Mouse (Mus musculus) heart, postnatal 36 days (tissue): ENCODE data around the gene BC034090. TPM values are rescaled to one million over a fixed set of nuclear protein-coding genes. Genes with fewer than 3 reads are reported as not detected.
"Not testable (repeated sequence)": the region's sequence is repeated elsewhere in the genome, so short reads cannot be mapped to it uniquely, and the experiment has no call there.

Source experiments
- DNase-seq, 2 experiments: peaks; one replicate each; pipeline ENCODE4 v3.0.0; 2021 to 2022
- intact Hi-C: fragments of 180-260 bp; cut with DNase I; formaldehyde crosslinking; loops from one replicate; pipeline ENCODE4 v1.15.1; 2025
- total RNA-seq, 2 experiments: library from RNA; stranded (reverse); gene quantifications; 2 replicates each; pipeline ENCODE4 v1.2.3; 2021

The BC034090 gene
- total RNA-seq, 2 experiments from 2014 or later = 32.0 to 34.3 TPM

DNA sequence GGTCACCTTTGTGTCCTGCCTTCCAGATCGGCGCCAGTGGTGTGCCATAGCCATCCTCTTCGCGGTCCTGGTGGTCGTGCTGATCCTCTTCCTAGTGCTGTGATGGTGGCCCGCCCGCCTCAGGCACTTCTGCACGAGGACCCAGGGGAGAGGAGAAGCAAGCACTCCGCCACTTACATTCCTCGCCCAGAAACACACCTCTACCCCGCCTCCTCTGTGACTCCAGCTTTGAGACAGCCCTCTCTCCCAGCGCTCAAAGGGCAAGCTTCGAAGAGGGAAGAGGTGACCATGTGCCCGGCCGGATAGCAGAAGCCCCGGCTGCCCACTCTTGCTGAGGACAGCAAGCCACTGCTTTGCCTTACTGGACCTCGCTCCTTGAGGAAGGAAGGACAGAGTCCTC, 42.3 kb downstream of the BC034090 start:
- intact Hi-C loops = loop anchor here (5.0 kb wide), 1 partner anchor 40 kb away; no protein-coding TSS in a partner anchor
- no peak for DNase-seq

DNA sequence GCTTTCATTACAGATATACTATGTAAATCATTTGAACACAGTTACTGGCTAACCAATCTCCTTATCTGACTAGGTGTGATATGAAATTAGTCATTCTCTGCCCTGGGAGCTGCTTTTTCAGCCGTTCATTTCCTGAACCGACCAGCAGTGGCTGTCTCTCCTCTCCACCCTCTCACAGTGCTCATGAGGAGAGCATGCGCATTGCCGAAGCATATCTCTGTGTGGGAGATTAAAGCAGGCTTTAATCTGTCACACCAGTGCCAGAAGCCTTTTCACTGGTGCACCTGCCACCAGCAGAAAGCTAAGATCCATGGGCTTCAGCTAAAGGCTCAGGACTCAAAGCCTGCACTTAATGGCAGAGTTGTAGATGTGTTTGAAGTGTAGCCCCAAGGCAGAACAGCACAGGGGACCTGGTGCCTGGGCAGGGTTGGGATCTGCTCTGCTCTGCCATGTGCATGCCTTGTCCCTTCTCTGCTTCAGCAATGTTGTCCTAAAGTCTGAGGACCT, 42.8 kb downstream of the BC034090 start:
- intact Hi-C loops = loop anchor here (5.0 kb wide), 1 partner anchor 39 kb away; no protein-coding TSS in a partner anchor

DNA sequence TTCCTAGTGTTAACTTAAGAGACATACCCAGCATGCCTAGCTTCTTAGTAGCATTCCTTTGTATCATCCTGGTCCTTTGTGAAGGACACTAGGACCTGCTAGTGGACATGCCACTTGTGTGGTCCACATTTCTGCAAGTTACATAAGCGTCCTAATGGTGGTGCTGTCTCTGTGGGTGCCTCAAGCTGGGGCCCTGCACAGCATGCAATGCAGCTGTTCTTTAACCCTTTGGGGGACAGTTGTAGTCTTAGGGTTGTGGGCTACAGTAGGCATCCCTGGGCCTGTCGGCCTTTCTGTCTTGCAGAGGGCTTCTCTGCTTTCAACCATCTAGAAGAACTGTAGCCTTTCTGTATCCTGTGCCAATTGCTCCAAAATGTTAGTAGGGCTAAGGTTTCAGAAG, 43.3 kb downstream of the BC034090 start:
- intact Hi-C loops = loop anchor here (5.0 kb wide), 1 partner anchor 39 kb away; no protein-coding TSS in a partner anchor

More for the DNA sequence above, 42.8 kb downstream of the BC034090 start:
- DNase-seq = no peak

DNA sequence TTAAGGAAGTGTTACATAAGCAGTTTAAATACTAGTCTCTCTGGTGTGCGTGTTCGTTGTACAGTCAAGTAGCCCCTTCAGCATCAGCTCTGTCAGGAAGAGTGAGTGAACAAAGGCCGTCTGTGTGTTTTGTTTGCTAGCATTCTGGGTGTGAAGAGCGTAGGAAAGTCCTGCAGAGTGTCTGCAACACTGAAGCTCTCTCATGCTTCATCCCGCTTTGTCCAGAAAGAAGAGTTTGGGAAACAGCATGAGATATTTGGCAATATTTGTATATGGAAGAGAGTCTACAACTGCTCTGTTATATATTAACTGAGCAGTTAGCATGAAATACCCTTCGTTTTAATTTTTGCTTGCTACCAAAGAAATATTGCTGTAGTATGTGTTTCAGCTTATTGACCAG, 44.7 kb downstream of the BC034090 start:
- intact Hi-C loops = no loop called here
- no peak for DNase-seq

More for the DNA sequence above, 43.3 kb downstream of the BC034090 start:
- no peak for DNase-seq

DNA sequence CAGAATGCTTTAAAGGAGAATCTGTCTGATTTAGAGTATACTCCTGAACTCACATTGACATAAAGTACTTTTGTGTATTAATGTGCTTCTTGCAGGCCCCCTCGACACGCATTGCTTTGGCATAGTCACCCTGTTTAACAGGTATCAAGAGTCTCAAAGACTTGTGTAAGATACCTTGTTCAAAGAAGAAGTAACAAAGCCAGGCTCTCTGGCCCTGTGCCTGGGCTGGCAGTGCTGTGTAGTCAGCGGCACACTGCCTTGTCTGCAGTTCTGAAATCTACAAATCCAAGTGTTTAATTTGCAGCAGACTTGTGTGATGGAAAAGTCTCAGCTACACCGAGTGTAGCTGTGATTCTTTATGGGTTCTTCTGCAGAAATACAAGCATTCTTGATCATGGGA, 47.6 kb downstream of the BC034090 start:
- DNase-seq = no peak
- intact Hi-C loops = no loop called here

DNA sequence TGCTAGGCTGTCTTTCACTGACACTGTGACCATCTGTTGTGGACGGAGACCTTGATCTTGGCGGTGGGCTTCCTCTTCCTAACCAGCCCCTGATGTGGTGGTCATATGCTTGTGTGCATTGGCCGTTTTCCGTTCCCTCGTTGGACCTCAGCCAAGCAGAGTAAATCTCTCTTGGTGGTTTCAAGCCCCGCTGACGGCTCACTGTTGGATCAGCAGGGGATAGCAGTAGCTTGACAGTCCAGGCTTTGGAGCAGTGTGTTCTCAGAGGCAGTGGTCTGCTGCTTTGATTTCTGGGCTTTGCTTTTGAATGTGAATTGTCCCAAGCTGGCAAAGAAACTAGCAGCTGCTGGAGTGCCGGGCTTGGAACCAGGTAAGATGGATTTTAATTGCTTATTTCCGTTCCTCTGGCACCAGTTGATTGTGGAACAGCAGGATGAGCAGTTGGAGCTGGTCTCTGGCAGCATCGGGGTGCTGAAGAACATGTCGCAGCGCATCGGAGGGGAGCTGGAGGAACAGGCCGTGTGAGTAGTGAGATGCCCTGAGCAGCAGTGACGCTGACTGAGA, 51.4 kb downstream of the BC034090 start:
- intact Hi-C loops = no loop called here

DNA sequence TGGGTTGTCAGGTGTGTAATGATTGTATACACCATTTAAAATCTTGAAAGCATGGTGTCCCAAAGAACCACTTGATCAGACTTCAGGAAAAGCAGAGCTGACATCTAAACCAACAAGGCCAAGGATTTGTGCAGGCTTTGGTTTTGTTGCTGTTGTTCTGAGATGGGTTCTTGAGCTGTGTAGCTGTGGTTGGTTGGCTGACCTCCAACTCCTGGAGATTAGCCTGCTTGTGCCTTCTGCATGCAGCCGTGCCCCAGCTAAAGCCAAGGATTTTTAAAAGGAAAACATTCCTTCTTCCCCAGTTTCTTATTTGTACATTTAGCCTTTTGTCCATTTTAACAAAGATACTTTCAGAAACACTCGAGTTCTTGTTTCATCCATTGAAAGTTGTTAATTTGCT, 52.6 kb downstream of the BC034090 start:
- DNase-seq = no peak
- intact Hi-C loops = no loop called here

More for the DNA sequence above, 51.4 kb downstream of the BC034090 start:
- DNase-seq = no peak

DNA sequence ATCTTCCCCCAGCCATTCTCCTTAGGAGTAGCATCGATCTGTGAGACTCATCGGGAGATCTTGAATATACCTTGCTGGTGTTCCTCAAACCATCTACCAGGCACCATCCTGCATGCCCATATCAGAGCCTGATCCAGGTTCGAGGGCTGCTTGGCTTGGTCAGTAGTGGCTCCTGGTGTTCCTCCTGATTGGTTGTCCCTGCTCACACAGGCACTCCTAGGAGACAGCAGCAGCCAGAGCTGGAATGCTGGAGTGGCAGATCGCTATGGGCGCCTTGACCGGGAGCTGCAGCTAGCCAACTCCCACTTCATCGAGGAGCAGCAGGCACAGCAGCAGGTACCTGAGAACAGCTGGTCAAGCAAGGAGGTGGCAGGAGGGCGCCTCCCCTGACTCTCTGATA, 53.0 kb downstream of the BC034090 start:
- intact Hi-C loops = no loop called here
- no peak for DNase-seq

DNA sequence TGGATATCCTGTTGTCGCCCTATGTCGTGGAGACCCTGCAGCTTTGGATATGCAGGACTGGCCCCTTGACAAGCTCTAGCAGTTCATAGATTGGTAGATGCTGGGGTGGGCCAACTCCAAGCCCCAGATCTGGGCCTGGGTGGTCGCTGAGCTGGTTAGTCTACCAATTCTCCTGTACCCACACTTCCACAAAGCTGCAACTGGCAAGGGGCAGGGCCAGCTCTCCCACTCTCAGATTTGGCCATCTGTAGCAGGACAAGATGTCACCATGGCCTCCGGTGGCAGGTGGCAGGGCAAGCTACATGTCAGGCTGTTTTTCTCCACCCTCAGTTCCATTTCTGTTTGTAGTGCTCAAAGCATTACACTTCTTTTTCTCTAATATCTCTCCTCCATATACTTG, 55.6 kb downstream of the BC034090 start:
- DNase-seq = no peak
- intact Hi-C loops = no loop called here

DNA sequence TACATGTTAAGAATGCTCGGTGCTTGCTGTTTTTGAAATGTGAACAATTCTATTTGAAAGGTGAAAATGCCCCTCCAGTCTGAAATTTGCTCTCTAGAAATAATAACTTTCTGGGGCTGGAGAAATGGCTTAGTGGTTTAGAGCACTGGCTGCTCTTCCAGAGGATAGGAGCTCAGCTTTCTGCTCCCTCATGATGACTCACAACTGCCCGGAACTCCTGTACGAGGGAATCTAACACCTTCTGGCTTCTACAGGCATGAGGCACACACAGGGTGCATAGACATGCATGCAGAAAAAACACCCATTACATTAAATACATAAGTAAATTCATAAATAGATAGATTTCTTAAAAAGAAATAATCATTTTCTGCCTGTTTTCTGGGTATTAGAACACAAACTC, 60.1 kb downstream of the BC034090 start:
- no peak for DNase-seq
- intact Hi-C loops = no loop called here

DNA sequence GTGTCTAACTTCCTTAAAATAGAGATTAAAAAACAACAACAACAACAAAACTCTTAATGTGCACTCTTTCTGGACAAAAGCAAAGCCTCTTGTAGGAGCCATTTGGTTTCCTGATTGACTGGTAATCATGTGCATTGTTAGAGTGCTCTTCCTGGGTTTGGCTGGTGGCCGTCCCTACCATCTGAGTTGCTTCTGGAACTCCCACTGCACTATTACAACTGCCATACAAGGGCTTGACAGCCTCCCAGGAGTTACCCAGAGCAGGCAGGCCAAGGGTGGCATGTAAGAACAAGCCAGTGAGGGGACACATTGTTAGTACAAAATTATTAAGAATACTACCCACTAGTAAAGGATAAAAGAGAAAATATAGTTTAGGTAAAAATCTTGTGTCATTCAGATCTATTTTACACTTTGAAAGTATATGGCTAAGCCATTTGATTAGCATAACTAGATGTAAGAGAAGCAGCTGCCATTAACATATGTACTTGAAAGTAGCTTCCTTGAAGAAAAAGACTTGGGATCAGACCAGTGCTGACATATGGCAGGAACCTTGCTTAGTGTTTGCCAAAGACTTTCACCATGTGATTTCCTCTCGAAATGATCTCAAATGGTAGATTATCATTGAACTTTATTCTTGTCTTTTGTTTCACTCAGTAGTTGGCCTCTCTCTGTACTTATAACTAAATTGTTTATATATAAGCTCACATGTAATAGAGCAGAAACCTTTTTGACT, 65.9 kb downstream of the BC034090 start:
- intact Hi-C loops = no loop called here
- DNase-seq = no peak

DNA sequence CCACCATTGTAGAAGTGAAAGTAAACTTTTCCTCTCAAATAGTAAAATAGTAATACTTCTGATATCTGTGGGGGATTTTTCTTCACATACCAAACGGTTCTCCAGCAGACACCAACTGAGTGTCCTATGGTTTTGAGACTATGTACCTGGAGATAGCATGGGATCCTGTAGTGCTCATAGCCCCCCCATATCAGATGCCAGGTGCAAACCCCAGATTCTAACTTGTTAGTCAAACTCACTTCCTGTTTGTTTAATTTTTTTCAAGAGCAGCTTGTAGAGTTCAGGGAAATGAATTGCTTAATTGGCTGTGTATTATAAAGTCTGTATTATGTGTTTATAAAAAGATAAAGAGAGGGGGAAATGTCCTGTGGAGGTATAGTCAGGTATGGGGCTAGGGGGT, 69.8 kb downstream of the BC034090 start:
- intact Hi-C loops = no loop called here
- DNase-seq = no peak

DNA sequence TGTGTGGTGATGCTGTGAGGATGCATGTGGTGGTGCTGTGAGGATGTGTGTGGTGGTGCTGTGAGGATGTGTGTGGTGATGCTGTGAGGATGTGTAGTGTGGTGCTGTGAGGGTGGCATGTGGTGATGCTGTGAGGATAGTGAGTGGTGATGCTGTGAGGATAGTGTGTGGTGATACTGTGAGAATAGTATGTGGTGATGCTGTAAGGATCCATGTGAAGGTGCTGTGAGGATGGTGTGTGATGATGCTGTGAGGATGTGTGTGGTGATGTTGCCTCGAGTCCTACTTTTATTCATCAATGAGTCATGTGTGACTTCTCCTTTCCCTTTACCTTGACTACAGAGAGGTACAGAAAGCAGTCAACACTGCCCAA, 70.6 kb downstream of the BC034090 start:
- DNase-seq, intact Hi-C loops: not testable (repeated sequence)

DNA sequence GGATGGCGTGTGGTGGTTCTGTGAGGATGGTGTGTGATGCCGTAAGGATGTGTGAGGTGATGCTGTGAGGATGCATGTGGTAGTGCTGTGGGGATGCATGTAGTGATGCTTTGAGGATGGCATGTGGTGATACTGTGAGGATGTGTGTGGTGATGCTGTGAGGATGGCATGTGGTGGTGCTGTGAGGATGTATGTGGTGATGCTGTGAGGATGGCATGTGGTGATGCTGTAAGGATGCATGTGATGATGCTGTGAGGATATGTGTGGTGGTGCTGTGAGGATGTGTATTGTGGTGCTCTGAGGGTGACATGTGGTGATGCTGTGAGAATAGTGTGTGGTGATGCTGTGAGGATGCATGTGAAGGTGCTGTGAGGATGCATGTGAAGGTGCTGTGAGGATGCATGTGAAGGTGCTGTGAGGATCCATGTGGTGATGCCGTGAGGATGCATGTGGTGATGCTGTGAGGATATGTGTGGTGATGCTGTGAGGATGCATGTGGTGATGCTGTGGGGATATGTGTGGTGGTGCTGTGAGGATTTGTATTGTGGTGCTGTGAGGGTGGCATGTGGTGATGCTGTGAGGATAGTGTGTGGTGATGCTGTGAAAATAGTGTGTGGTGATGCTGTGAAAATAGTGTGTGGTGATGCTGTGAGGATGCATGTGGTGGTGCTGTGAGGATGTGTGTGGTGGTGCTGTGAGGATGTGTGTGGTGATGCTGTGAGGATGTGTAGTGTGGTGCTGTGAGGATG, 71.2 kb downstream of the BC034090 start:
- no peak for DNase-seq
- intact Hi-C loops = no loop called here

DNA sequence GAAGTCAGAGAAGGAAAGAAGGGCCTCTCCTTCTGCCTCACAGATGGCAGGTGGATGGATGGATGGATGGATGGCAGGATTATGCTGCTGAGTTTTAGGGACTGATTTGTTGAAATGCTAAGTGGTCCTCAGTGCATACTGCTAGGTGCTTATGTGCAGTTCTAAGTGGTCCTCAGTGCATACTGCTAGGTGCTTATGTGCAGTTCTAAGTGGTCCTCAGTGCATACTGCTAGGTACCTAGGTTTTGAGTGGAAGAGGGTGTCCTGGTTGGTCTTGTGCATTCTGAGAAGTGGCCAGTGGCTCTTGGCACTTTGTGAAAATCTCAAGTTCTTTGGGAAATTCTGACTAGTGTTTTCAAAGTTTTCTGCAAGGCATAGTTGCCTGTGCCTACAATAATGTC, 74.3 kb downstream of the BC034090 start:
- no peak for DNase-seq
- intact Hi-C loops = no loop called here

DNA sequence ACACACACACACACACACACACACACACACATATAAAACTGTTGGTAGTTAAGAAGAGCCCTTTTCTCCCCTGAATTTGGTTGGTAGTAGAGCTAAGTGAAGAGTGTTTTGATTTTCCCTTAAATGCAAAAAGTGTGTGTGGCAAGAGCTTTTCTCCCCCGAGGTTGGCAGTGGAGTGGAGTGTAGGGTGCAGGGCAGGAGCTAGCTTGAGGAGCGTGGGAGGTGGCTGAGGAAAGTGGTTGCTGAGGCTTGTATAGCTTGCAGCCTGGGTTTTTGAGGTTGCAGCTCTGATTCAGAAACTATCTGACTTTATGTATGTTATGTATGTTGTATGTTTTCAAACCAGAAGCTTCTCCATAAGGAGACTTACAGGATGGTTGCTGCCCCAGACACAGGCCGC, 76.8 kb downstream of the BC034090 start:
- no peak for DNase-seq
- intact Hi-C loops = no loop called here

Other genes starting within 250 kb of the BC034090 start
- gene Ier5, start 144.8 kb downstream of the BC034090 start, total RNA-seq = 10 to 100 TPM; 13.2 to 15.5 TPM
- gene Mr1, start 97.6 kb downstream of the BC034090 start, total RNA-seq = 1 to 10 TPM; 6.4 to 8.5 TPM
- gene Stx6, start 85.7 kb downstream of the BC034090 start, total RNA-seq = 10 to 100 TPM; 19.9 to 23.8 TPM
- 10 to 100 TPM; 31.2 to 32.2 TPM for gene Xpr1, start 173.0 kb upstream of the BC034090 start, total RNA-seq